Mouse (Mus musculus): Measurements from ENCODE around the gene Map4k2. TPM values are rescaled to one million over a fixed set of nuclear protein-coding genes. Genes with fewer than 3 reads are reported as not detected.
A peak's percentile ranks its signal among the peaks of the same experiment; 100 is the strongest.

Map4k2 gene
- total RNA-seq, 2 experiments from 2014 or later: 72.1 to 80.9 TPM

DNA sequence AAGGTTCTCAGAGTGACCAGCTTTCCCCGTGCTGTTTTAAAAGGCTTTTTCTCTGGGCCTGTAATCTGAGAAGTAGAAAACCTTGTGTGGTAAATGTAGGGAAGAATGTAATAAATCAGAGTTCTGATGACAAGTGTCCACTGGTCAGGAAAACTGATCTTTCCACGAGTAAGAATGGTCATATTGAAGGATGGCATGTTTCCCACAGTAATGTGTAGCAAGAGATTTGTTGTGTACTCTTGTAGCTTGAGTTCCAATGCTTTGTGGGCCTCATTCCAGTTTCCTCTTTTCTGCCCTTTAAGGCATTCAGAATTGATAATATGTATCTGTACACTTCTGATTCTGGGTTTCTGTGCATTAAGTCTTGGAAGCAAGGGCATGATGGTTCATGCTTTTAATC lies 23.9 kb downstream of the Map4k2 start:
- no peak for DNase-seq (ENCODE audit: extremely low spot score in 1 of 2, low spot score in 2 of 2)
- intact Hi-C loops (cut with DNase I): no loop called here

GRCm38 (mm10) chr19:6370175-6370574 lies 29.2 kb downstream of the Map4k2 start:
- intact Hi-C loops (cut with DNase I): no loop called here
- DNase-seq (ENCODE audit: extremely low spot score in 1 of 2, low spot score in 2 of 2): no peak

- DNase-seq (ENCODE audit: extremely low spot score in 1 of 2, low spot score in 2 of 2): no peak
- intact Hi-C loops (cut with DNase I): no loop called here
These were observed 31.5 kb downstream of the Map4k2 start for GRCm38 (mm10) chr19:6372433-6372832.

- DNase-seq (ENCODE audit: extremely low spot score in 1 of 2, low spot score in 2 of 2): peak; percentile 58 to 91
- intact Hi-C loops (cut with DNase I): no loop called here
These were observed 32.8 kb downstream of the Map4k2 start for GRCm38 (mm10) chr19:6373539-6374400.

DNA sequence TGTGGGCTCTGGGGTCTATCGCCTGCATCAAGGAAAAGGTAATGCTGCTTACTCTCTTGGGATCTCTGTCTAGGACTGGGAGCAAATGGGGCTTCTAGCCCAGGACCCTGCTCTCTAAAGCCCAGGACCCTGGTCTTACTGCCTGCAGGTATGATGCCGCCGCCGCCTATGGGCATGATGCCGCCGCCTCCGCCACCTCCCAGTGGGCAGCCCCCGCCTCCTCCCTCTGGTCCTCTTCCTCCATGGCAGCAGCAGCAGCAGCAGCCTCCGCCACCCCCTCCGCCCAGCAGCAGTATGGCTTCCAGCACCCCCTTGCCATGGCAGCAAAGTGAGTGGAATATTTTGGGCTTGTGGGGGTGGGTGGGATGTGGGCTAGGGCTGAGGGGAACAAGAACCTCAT lies 33.6 kb downstream of the Map4k2 start:
- intact Hi-C loops (cut with DNase I): no loop called here
- no peak for DNase-seq (ENCODE audit: extremely low spot score in 1 of 2, low spot score in 2 of 2)

- peak in 1 of 2 experiments; percentile 50 for DNase-seq (ENCODE audit: extremely low spot score in 1 of 2, low spot score in 2 of 2)
These were observed 34.7 kb downstream of the Map4k2 start for GRCm38 (mm10) chr19:6375423-6376254.

DNA sequence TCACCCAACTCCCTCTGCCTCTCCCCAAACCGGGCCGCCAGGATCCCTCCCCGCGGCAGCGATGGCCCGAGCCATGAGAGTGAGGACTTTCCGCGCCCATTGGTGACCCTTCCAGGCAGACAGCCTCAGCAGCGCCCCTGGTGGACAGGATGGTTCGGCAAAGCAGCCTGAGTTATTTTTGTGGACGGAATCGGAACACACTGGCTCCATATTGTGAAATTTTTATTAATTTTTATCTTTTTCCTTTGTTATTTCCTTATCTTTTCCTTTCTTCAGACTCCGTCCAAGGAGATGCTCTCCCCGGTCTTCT lies 35.3 kb downstream of the Map4k2 start:
- intact Hi-C loops (cut with DNase I): no loop called here

More at GRCm38 (mm10) chr19:6375423-6376254, 34.7 kb downstream of the Map4k2 start:
- intact Hi-C loops (cut with DNase I): no loop called here

GRCm38 (mm10) chr19:6376643-6377042 lies 35.7 kb downstream of the Map4k2 start:
- intact Hi-C loops (cut with DNase I): no loop called here
- peak in 1 of 2 experiments; percentile 8 for DNase-seq (ENCODE audit: extremely low spot score in 1 of 2, low spot score in 2 of 2)

More for the DNA sequence above, 35.3 kb downstream of the Map4k2 start:
- DNase-seq (ENCODE audit: extremely low spot score in 1 of 2, low spot score in 2 of 2): peak in 1 of 2 experiments; percentile 79

DNA sequence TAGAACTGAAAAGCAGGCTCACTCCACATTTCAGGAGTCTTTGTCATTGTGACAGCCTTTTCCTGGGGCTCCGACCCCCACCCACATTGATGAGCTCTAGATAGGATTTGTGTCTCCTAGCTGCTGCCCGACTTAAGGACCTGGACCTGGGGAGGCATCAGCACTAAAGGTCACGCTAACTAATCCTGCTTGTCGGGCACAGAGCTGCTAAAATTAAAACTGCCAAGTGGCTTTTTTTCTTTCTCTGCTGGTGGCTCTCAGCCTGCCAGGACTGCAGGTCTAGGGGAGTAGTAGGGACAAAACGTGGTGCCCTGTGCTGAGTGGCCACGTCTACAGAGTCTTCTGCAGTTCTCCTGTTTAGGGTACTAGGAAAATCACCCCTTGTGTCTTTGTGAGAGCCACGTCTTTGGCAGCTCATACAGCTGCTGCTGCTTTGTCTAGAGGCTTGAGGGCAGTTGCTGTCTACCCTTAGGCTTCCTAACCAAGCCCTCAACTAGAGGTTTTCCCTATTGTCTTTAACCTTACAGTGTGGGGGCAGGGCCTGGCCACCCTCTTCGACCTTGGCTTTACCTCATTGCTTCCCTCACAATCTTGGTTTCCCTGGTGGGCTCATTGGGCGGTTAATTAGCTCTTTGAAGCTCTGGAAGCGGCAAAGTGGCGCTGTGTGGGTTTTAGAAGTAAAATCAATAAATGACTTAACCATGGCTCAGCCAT lies 36.5 kb downstream of the Map4k2 start:
- DNase-seq (ENCODE audit: extremely low spot score in 1 of 2, low spot score in 2 of 2): peak in 1 of 2 experiments; percentile 14
- intact Hi-C loops (cut with DNase I): no loop called here

- intact Hi-C loops (cut with DNase I): no loop called here
- no peak for DNase-seq (ENCODE audit: extremely low spot score in 1 of 2, low spot score in 2 of 2)
These were observed 39.7 kb downstream of the Map4k2 start for GRCm38 (mm10) chr19:6380411-6381166.

- no peak for DNase-seq (ENCODE audit: extremely low spot score in 1 of 2, low spot score in 2 of 2)
- intact Hi-C loops (cut with DNase I): no loop called here
These were observed 40.3 kb downstream of the Map4k2 start for GRCm38 (mm10) chr19:6381238-6381637.

DNA sequence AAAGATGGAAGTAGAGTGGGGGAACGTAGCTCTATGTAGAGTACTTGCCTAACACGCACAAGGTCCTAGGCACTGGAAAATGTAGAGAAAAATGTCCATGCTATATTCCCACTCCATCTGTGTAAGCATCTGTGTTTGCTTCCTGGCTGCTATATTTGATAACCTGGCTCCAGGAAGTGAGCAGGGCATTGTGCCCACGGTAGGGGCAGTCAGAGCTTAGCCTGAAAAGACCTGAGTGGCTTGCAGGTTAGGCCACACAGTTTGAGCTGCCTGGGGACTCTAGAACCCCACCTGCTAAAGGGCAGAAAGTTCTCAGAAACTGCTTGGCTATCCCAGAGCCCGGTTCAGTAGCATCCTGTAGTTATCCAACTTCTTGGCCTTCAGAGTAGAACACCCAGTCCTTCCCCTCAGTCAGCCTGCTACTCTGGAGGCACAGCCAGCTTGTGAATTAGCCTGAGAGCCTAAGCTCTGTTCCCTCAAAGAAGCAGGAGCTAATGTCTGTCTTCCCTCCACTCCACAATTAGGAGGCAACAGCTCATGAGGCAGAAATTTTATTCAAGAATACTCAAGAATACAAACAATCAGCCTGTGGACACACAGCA lies 41.5 kb downstream of the Map4k2 start:
- DNase-seq (ENCODE audit: extremely low spot score in 1 of 2, low spot score in 2 of 2): peak in 1 of 2 experiments; percentile 18
- intact Hi-C loops (cut with DNase I): no loop called here

DNA sequence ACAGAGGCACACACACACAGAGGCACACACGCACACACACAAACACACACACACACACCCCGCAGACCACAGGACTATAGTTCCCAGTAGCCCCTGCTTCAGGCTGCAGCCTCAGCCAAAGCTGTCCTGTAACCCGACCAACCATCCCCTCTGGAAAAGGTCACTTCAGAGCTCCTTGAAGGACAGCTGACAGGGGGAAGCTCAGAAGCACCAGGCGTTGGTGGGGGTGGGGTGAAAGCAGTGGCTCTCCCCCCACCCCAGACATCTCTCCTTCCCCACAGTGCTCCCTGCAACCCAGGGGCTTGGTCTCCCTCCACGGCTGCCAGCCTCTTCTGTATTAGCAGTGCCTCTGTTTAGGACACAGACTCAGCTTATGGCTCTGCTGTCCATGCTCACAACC lies 42.5 kb downstream of the Map4k2 start:
- intact Hi-C loops (cut with DNase I): no loop called here
- DNase-seq (ENCODE audit: extremely low spot score in 1 of 2, low spot score in 2 of 2): peak in 1 of 2 experiments; percentile 37

- intact Hi-C loops (cut with DNase I): no loop called here
- DNase-seq (ENCODE audit: extremely low spot score in 1 of 2, low spot score in 2 of 2): peak; percentile 31 to 87
These were observed 43.2 kb downstream of the Map4k2 start, which contains the start of gene Pygm for GRCm38 (mm10) chr19:6384128-6384527. TSS of gene Pygm (plus strand) at chr19:6384399.

DNA sequence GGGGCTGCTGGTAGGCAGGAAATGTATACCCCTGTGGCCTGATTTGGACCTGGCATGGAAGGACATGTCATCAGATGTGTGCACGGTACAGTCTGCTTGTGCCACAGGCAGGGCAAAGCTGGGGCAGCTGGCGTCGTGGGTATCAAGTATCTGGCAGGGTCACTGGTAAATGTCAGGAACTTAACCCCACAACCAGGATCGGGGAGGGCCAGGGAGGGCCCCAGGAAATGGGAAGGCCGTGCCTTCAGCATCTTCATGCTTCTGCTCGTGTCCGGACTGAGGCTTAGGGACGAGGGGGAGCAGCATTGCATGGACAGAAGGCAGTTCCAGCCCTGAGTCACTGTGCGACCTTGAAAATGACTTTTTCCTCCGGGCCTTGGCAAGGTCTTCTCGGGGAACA lies 44.0 kb downstream of the Map4k2 start:
- DNase-seq (ENCODE audit: extremely low spot score in 1 of 2, low spot score in 2 of 2): peak in 1 of 2 experiments; percentile 32
- intact Hi-C loops (cut with DNase I): no loop called here

DNA sequence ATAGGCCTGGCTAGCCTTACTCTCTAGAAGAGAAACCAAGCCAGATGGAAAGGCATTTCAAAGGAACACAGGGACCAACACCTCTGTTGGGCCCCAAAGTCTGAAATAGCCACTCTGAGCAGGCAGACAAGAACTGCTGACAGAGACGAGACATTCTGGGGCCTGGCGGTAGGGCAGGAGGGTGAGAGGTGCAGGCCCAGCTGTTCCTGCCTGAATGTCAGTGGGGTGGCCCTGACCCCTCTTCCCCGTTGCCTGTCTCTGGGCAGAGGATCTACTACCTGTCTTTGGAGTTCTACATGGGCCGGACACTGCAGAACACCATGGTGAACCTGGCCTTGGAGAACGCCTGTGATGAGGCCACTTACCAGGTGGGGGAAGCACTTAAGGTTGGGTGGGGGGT lies 44.5 kb downstream of the Map4k2 start:
- no peak for DNase-seq (ENCODE audit: extremely low spot score in 1 of 2, low spot score in 2 of 2)
- intact Hi-C loops (cut with DNase I): no loop called here

GRCm38 (mm10) chr19:6385821-6386220 lies 44.9 kb downstream of the Map4k2 start:
- intact Hi-C loops (cut with DNase I): no loop called here
- DNase-seq (ENCODE audit: extremely low spot score in 1 of 2, low spot score in 2 of 2): no peak

- DNase-seq (ENCODE audit: extremely low spot score in 1 of 2, low spot score in 2 of 2): no peak
- intact Hi-C loops (cut with DNase I): no loop called here
These were observed 45.3 kb downstream of the Map4k2 start for GRCm38 (mm10) chr19:6386234-6386633.
